Mouse (Mus musculus) heart, adult 11 months (tissue): Measurements from ENCODE around the gene Crybg2.
A peak's percentile ranks its signal among the peaks of the same experiment; 100 is the strongest.

Source experiments
- DNase-seq: peaks from one replicate; pipeline ENCODE4 v3.0.0; 2022

Gene Crybg2

GRCm38 (mm10) chr4:134122281-134122680 is 61.7 kb downstream of the Crybg2 start:
- DNase-seq, result peak; percentile 95

- DNase-seq, result no peak
These were observed 62.5 kb downstream of the Crybg2 start for GRCm38 (mm10) chr4:134123147-134123546.

DNA sequence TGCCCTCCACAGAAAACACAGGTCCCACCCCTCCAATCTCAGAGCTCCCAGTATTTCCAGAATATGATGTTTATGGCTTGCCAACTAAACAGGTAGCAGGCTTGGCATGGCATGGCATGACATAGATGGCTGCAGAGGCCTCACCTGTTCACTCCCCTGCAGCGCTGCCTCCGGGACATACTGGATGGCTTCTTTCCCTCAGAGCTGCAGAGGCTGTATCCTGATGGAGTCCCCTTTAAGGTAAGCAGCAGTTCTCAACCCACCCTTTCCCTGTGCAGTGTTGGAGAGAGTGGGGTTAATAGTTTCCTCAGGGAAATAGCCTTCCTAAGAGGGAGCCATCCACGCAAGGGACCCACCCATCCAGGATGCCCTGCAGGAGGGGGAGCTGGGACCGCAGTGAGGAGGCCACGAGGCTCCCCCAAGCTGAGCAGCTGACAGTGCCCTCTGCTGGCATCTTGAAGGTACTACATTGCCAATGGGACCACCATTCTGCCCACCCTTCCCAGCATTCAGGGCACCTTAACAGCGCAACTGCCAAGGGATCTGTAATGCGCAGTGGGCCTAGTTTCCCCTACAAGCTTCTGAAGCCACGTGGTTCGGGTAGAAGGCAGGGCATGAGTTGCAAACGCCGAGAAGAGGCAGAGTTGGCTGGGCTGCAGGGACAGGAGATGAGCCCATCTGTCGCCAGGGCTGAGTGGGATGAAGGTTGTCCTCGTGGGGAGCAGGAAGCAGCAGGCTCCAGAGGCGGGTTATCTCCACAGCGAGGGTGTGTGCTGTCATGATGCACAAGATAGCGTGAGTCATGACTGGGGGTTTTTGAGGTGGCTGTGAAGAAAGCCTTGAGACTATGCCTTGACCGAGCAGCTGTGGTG is 63.3 kb downstream of the Crybg2 start:
- DNase-seq, result peak; percentile 95

DNA sequence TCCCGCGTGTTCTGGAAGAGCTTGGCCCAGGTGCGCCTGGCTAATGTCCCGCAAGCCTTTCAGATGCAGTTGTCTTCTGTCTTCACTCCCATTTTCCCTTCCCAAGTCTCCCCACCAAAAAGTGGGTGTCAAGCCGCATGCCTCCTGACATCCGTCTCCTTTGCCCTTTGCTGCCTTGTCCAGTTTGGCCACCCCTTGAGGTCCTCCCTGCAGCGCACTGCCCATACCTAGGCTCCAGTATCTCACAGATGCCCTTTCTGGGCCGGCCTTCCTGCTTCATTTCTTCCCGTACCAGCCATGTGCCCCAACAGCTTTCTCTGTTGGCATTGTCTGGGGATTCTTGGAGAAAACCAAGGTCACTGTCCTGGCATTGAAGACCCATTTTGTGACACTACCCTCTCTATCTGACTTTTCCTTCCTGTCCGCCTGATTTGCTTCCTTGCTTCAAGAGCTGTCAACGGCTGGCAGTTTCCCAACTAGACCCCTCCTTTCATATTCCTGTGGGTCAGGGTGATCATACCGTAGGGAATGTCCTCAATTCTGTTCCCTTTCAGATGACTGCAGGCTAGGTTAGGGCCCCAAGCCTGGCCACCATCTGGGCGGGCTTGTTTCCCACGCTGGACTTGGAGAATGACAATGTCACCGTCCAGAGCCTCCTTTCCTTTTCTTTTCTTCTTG is 64.9 kb downstream of the Crybg2 start:
- DNase-seq, result peak; percentile 92

GRCm38 (mm10) chr4:134126300-134127120 is 65.9 kb downstream of the Crybg2 start:
- peak; percentile 92 for DNase-seq

- peak; percentile 91 for DNase-seq
These were observed 66.5 kb downstream of the Crybg2 start for GRCm38 (mm10) chr4:134127121-134127455.

DNA sequence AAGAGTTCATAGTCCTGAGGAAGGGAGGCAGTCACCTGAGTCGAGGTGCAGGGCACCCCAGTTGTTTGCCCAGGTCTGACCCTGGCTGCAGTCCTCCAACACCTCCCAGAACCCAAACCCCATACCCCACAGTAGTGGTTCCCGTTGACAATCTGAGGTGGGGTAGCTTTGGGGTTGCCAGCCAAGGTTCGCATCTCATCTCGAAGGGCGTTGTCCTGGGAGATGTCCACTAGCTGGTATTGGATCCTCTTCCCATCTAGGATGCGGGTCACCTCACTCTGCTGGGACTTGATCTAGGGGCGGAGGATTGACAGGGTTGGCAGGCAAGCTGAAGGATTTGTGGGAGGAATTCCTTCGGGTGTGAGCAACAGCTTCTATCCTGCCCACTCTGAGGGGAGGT is 67.2 kb downstream of the Crybg2 start:
- peak; percentile 92 for DNase-seq

DNA sequence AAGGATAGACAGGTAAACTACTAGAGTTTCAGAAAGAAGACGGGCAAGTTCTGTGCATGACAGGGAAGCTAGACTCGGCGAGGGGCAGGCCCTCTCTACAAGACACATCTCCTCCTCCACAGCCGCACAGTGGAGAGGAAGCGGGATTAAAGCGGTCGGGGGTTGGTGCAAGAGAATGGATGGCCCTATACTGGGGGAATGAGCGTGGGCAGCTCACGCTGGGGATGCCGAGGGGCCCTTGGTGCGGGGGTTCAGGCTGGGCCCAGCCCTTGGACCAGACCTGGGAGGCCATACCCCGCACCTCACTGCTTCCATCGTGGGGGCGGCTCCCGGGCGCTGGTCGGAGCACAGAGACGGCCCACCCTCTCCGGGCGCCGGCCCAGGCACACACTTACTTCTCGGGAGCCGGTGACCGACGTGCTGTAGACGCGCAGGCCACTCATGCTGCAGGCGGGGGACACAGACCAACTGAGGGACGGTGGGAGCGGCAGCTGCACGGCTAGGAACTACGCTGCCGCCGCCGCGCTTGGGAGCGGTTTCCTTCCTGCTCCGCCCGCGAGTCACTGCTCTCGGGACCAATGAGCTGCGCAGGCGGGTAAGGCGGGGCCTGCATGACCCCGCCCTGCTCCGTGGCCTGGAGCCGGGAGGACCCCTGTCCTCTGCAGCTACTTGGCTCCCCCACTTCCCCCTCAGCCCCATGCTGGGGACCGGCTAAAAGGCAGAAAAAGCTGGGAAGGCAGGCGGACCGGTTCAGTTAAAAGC is 67.8 kb downstream of the Crybg2 start, which contains the start of gene Sh3bgrl3:
Sh3bgrl3 (minus strand) TSS at position 569 of the 762 bp plus-strand sequence.
- peak; percentile 100 for DNase-seq

- DNase-seq, result no peak
These were observed 68.4 kb downstream of the Crybg2 start for GRCm38 (mm10) chr4:134128983-134129362.

GRCm38 (mm10) chr4:134129482-134129881 is 68.9 kb downstream of the Crybg2 start:
- no peak for DNase-seq

- DNase-seq, result peak; percentile 68
These were observed 71.5 kb downstream of the Crybg2 start for GRCm38 (mm10) chr4:134132117-134132516.

- peak; percentile 85 for DNase-seq
These were observed 72.0 kb downstream of the Crybg2 start for GRCm38 (mm10) chr4:134132519-134133095.

GRCm38 (mm10) chr4:134136280-134136926 is 75.8 kb downstream of the Crybg2 start:
- DNase-seq, result no peak

GRCm38 (mm10) chr4:134138857-134139256 is 78.2 kb downstream of the Crybg2 start:
- no peak for DNase-seq
